Mouse (Mus musculus) spleen, adult 2 months (tissue): ENCODE measurements around the gene Ssx2ip. TPM values are rescaled to one million over a fixed set of nuclear protein-coding genes. Genes with fewer than 3 reads are reported as not detected.

Source experiments
- DNase-seq, 2 experiments: peaks; one replicate each; pipeline versions ENCODE4 v3.0.0 to v3.0.0-alpha.2; 2012 to 2021; ENCODE audit warnings: low spot score in 2 of 2, low read depth in 1 of 2
- H3K27ac ChIP-seq: fragments of 200-500 bp; 2 replicates; pipeline ENCODE4 v1.5.1; 2012; ENCODE audit warnings: low read length, inconsistent platforms; ENCODE audit not compliant: insufficient read depth
- H3K27me3 ChIP-seq: fragments of 200-500 bp; 2 replicates; pipeline ENCODE4 v1.6.1; 2012; ENCODE audit warnings: mild to moderate bottlenecking, moderate library complexity, low read length, inconsistent platforms; ENCODE audit not compliant: control insufficient read depth, insufficient read depth
- H3K36me3 ChIP-seq: fragments of 200-500 bp; 2 replicates; pipeline ENCODE4 v1.6.1; 2012; ENCODE audit warnings: mild to moderate bottlenecking, low read length, inconsistent platforms; ENCODE audit not compliant: control insufficient read depth, insufficient read depth
- H3K4me1 ChIP-seq: fragments of 200-500 bp; 2 replicates; pipeline ENCODE4 v1.6.1; 2011; ENCODE audit warnings: inconsistent platforms; ENCODE audit not compliant: control insufficient read depth, insufficient read depth, insufficient read length
- H3K4me3 ChIP-seq: fragments of 200-500 bp; 2 replicates; pipeline ENCODE4 v1.5.1; 2011; ENCODE audit warnings: mild to moderate bottlenecking, inconsistent platforms; ENCODE audit not compliant: insufficient read depth, insufficient read length; ENCODE audit errors: extremely low read depth
- CTCF ChIP-seq: fragments of 200-500 bp; IDR thresholded peaks from 2 replicates; pipeline ENCODE4 v1.5.1; 2011; ENCODE audit warnings: mild to moderate bottlenecking, inconsistent platforms; ENCODE audit not compliant: insufficient read depth, insufficient read length, insufficient replicate concordance; ENCODE audit errors: extremely low read depth
- POLR2A ChIP-seq: fragments of 200-500 bp; IDR thresholded peaks from 2 replicates; pipeline ENCODE4 v1.6.1; 2011; ENCODE audit warnings: low read depth, low read length, inconsistent platforms
- WGBS: fragments of 180-500 bp; shearing (Covaris S2); methylation state at CpG from one replicate; pipeline ENCODE4 v1.1.7; 2018; 5-methylcytosine and 5-hydroxymethylcytosine counted together
- polyA plus RNA-seq: library from polyadenylated mRNA; depleted of rRNA; stranded (reverse); fragments of >200 nt; gene quantifications from 2 replicates; pipeline ENCODE4 v1.2.3, GENCODE M21; 2012

The Ssx2ip gene
- polyA plus RNA-seq, 1 experiment: 1.6 TPM

GRCm38 (mm10) chr3:146375224-146375657 lies 29.2 kb upstream of the Ssx2ip start:
- H3K27ac ChIP-seq: no peak overlapping the region
- H3K4me3 ChIP-seq: no peak overlapping the region
- H3K27me3 ChIP-seq: no peaks in the 10 kb centered on the region
- TF ChIP-seq POLR2A (no peak), CTCF (no peak)
- 84% methylated on average over 4 of the region's 4 CpGs for WGBS
- H3K4me1 ChIP-seq: no peaks in the 10 kb centered on the region
- DNase-seq: no peak
- H3K36me3 ChIP-seq: no peaks in the 10 kb centered on the region

- no peak for DNase-seq
- no peaks in the 10 kb centered on the region for H3K36me3 ChIP-seq
- 91% methylated on average over 15 of the region's 15 CpGs for WGBS
- no peak overlapping the region for H3K27ac ChIP-seq
- no peaks in the 10 kb centered on the region for H3K27me3 ChIP-seq
- no peak overlapping the region for H3K4me3 ChIP-seq
- H3K4me1 ChIP-seq: no peaks in the 10 kb centered on the region
- TF ChIP-seq CTCF (no peak), POLR2A (no peak)
Measured at GRCm38 (mm10) chr3:146376337-146377130, 27.9 kb upstream of the Ssx2ip start.

GRCm38 (mm10) chr3:146377216-146377615 lies 27.2 kb upstream of the Ssx2ip start:
- DNase-seq: no peak

GRCm38 (mm10) chr3:146378753-146379152 lies 25.7 kb upstream of the Ssx2ip start:
- no peak for DNase-seq
- Histone ChIP-seq H3K27ac (no peak overlapping the region), H3K27me3 (no peaks in the 10 kb centered on the region), H3K4me3 (no peak overlapping the region), H3K4me1 (no peaks in the 10 kb centered on the region), H3K36me3 (no peaks in the 10 kb centered on the region)
- TF ChIP-seq POLR2A (no peak), CTCF (no peak)
- WGBS: 90% methylated on average over 8 of the region's 8 CpGs

More at GRCm38 (mm10) chr3:146377216-146377615, 27.2 kb upstream of the Ssx2ip start:
- Histone ChIP-seq H3K27me3 (no peaks in the 10 kb centered on the region), H3K27ac (no peak overlapping the region), H3K4me1 (no peaks in the 10 kb centered on the region), H3K4me3 (no peak overlapping the region), H3K36me3 (no peaks in the 10 kb centered on the region)
- TF ChIP-seq POLR2A: no peak
- 84% methylated on average over 5 of the region's 5 CpGs for WGBS

- 57% methylated on average over 9 of the region's 9 CpGs for WGBS
- Histone ChIP-seq H3K36me3 (no peaks in the 10 kb centered on the region), H3K4me1 (no peaks in the 10 kb centered on the region), H3K27ac (no peak overlapping the region), H3K27me3 (no peaks in the 10 kb centered on the region), H3K4me3 (no peak overlapping the region)
- TF ChIP-seq POLR2A: no peak
- no peak for TF ChIP-seq CTCF
- DNase-seq: no peak
Measured at GRCm38 (mm10) chr3:146379740-146380466, 24.5 kb upstream of the Ssx2ip start.

- H3K4me3 ChIP-seq: no peak overlapping the region
- no peaks in the 10 kb centered on the region for H3K4me1 ChIP-seq
- DNase-seq: no peak
- TF ChIP-seq POLR2A (no peak), CTCF (no peak)
- 97% methylated on average over 2 of the region's 2 CpGs for WGBS
- H3K36me3 ChIP-seq: no peaks in the 10 kb centered on the region
- no peaks in the 10 kb centered on the region for H3K27me3 ChIP-seq
- H3K27ac ChIP-seq: no peak overlapping the region
Measured at GRCm38 (mm10) chr3:146380874-146381273, 23.6 kb upstream of the Ssx2ip start.

- TF ChIP-seq CTCF (no peak), POLR2A (no peak)
- no peaks in the 10 kb centered on the region for H3K27me3 ChIP-seq
- 90% methylated on average over 9 of the region's 9 CpGs for WGBS
Measured at GRCm38 (mm10) chr3:146381471-146381870, 23.0 kb upstream of the Ssx2ip start.

More at GRCm38 (mm10) chr3:146381471-146381870, 23.0 kb upstream of the Ssx2ip start:
- H3K27ac ChIP-seq: no peak overlapping the region
- no peaks in the 10 kb centered on the region for H3K36me3 ChIP-seq
- H3K4me1 ChIP-seq: no peaks in the 10 kb centered on the region
- DNase-seq: no peak
- H3K4me3 ChIP-seq: no peak overlapping the region
